Mouse (Mus musculus) E14TG2a.4 (cell line): Measurements from ENCODE around the gene Smad3.

Experiments used
- H3K27me3 ChIP-seq: 2 replicates; pipeline ENCODE4 v1.6.1; 2014; ENCODE audit warnings: low read length, control low read depth; ENCODE audit not compliant: insufficient read depth
- H3K36me3 ChIP-seq: 2 replicates; pipeline ENCODE4 v1.6.1; 2014; ENCODE audit warnings: low read length, control low read depth; ENCODE audit not compliant: insufficient read depth
- H3K4me1 ChIP-seq: replicated peaks from 2 replicates; pipeline ENCODE4 v1.6.1; 2014; ENCODE audit warnings: low read depth, low read length, control low read depth
- H3K4me3 ChIP-seq: replicated peaks from 2 replicates; pipeline ENCODE4 v1.5.1; 2014; ENCODE audit warnings: mild to moderate bottlenecking, low read length
- H3K9me3 ChIP-seq: 2 replicates; pipeline ENCODE4 v1.6.1; 2014; ENCODE audit warnings: low read length, control low read depth
- CTCF ChIP-seq: conservative IDR thresholded peaks from 2 replicates; pipeline ENCODE4 v1.5.1; 2014; ENCODE audit warnings: low read length
- NANOG ChIP-seq: IDR thresholded peaks from 2 replicates; pipeline ENCODE4 v1.6.1; 2014; ENCODE audit warnings: borderline replicate concordance, low read length, mixed read lengths
- POU5F1 ChIP-seq: IDR thresholded peaks from 2 replicates; pipeline ENCODE4 v1.6.1; 2014; ENCODE audit warnings: low read length, borderline replicate concordance

The Smad3 gene

DNA sequence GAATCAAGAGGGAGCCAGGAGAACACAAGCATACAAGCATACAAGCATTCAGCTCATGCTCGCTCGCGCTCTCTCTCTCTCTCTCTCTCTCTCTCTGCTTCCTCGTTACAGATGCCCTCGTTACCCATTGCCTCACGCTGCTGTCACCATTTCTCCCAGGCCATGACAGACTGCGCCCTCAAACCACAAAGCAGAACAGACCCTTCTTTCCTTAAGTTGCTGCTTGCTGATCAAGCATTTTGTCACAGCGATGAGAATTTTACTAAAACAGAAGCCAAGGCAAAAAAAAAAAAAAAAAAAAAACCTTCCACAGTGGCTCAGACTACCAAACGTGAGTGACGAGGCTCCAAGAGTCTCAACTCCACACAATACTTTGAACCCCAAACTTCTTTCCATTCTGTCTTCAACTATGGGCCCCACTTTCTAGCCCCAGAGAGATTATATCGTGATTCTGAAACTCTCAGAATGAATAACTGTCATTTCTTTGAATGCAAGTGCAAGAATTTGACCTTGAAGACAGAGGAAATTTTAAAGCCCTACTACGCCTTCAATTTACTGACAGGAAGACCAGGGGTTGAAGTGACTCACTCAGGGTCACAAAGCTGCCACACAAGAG lies 19.6 kb downstream of the Smad3 start:
- Histone ChIP-seq H3K4me3 (no peak overlapping the region), H3K9me3 (no peaks in the 10 kb centered on the region), H3K36me3 (0 out of 2 replicates have a peak, but pooled peaks cover 4% of the 10 kb centered on the region), H3K27me3 (no peaks in the 10 kb centered on the region; the same call in 1 of the 2 replicates), H3K4me1 (peaks cover 93% of the 10 kb centered on the region)
- TF ChIP-seq NANOG (no peak), CTCF (no peak), POU5F1 (no peak)

DNA sequence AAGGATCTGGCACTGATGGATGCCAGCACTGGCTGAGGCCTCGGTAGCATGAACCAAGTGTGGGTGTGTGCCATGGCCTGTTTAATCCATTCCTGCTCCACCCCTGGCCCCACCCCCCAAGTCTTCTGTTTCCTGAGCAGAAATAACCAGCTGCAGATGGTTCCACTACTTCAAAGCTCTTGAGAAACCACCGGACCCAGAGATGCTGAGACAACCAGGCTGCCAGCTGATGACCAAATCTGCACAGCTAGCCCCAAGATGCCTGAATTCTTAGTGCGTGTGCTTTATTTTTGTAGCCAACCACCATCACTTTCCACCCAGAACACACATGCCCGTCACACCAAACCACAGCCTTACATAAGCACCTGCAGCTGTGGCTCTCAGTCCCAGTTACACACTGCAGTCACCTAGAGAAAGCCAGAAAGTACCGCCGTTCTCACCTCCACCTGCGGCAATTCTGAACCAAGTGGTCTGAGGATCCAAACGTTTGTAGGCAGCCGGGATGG lies 20.3 kb downstream of the Smad3 start:
- Histone ChIP-seq H3K27me3 (no peaks in the 10 kb centered on the region), H3K4me3 (no peak overlapping the region), H3K4me1 (peaks cover 92% of the 10 kb centered on the region), H3K36me3 (0 out of 2 replicates have a peak, but pooled peaks cover 4% of the 10 kb centered on the region), H3K9me3 (no peaks in the 10 kb centered on the region)
- TF ChIP-seq POU5F1: no peak
- TF ChIP-seq NANOG: no peak
- no peak for TF ChIP-seq CTCF

DNA sequence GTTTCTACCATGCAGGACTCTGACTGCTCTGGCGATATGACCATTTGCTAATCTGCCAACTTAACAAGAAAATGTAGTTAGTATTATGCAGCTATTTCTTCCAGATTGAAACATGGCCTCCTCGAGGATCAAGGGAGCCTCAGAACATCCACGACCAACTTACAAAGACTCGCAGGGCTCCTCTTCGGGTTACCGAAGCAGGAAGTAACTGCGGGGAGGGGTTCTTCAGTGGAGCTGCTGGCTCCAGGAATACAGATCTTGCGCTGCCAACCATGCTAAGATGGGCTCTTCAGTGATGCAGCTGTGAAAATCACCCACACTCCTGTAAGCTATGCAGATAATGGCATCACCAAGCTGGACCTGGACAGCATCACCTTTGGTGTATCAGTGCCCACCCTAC lies 23.5 kb downstream of the Smad3 start:
- Histone ChIP-seq H3K27me3 (no peaks in the 10 kb centered on the region), H3K9me3 (no peaks in the 10 kb centered on the region), H3K36me3 (no peaks in the 10 kb centered on the region), H3K4me1 (peaks cover 81% of the 10 kb centered on the region), H3K4me3 (0 out of 2 replicates have a peak overlapping the region, but pooled peaks have one; percentile 32)
- TF ChIP-seq CTCF (no peak), NANOG (no peak)

- Histone ChIP-seq H3K27me3 (no peaks in the 10 kb centered on the region), H3K36me3 (no peaks in the 10 kb centered on the region), H3K9me3 (no peaks in the 10 kb centered on the region), H3K4me3 (no peak overlapping the region), H3K4me1 (peaks cover 76% of the 10 kb centered on the region)
- TF ChIP-seq CTCF: no peak
- no peak for TF ChIP-seq POU5F1
- TF ChIP-seq NANOG: no peak
Observed at GRCm38 (mm10) chr9:63732700-63733099, 25.1 kb downstream of the Smad3 start.

- H3K27me3 ChIP-seq: no peaks in the 10 kb centered on the region
- no peak overlapping the region for H3K4me3 ChIP-seq
- no peak for TF ChIP-seq NANOG
- TF ChIP-seq CTCF: no peak
- TF ChIP-seq POU5F1: no peak
- no peaks in the 10 kb centered on the region for H3K36me3 ChIP-seq
- peaks cover 74% of the 10 kb centered on the region for H3K4me1 ChIP-seq
- H3K9me3 ChIP-seq: no peaks in the 10 kb centered on the region
Observed at GRCm38 (mm10) chr9:63731114-63731828, 26.5 kb downstream of the Smad3 start.

- Histone ChIP-seq H3K9me3 (no peaks in the 10 kb centered on the region), H3K4me1 (peaks cover 57% of the 10 kb centered on the region), H3K4me3 (no peak overlapping the region), H3K36me3 (no peaks in the 10 kb centered on the region), H3K27me3 (no peaks in the 10 kb centered on the region)
- TF ChIP-seq CTCF: no peak
- TF ChIP-seq NANOG: no peak
- TF ChIP-seq POU5F1: no peak
Observed at GRCm38 (mm10) chr9:63728969-63729368, 28.8 kb downstream of the Smad3 start.

- peaks cover 54% of the 10 kb centered on the region for H3K4me1 ChIP-seq
- TF ChIP-seq CTCF: no peak
- TF ChIP-seq POU5F1: no peak
- no peak for TF ChIP-seq NANOG
- H3K36me3 ChIP-seq: no peaks in the 10 kb centered on the region
- H3K9me3 ChIP-seq: no peaks in the 10 kb centered on the region
- H3K27me3 ChIP-seq: no peaks in the 10 kb centered on the region
- H3K4me3 ChIP-seq: no peak overlapping the region
Observed at GRCm38 (mm10) chr9:63727070-63727469, 30.7 kb downstream of the Smad3 start.

DNA sequence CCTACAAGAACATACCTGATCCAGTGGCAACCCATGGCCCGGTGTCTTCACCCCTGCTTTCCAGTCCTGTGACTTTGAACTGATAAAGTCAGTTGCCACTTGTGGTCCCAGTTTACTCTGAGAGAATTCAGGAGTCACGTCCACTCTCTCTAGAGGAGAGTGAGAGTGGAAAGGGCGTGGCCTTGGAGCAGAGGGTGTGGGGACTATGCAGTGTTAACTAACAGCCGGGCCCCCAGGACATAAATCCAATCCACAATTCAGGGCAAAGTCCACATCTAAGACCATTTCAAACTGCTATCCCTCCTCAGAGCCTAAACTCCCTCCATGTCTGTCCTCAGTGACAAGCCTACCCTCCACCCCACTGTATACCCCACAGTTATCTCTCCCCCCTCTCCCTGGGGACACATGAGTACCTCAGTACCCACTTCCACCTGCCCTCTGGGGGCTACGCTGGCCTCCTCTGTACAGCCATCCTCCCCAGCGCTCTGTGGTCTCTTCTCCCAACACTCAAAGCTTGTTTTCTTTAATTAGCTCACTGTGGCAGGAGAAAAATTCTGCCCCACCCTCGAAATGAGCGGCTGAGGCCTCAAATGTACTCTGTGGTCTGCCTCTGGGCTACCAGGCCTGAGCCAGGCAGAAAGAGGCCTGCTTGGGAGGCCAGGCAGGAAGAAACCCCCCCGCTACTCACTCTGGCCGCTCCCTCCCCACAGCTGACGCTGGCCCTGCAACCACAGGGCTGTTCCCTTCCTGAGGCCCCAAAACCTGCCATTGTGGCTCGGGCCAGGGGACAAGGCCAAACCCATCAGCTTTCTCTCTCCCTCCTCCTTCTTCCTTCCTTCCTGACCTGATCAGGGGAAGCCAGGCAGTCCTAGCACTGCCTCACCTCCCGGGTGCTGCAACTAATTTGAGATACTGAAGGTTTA lies 31.4 kb downstream of the Smad3 start:
- no peaks in the 10 kb centered on the region for H3K36me3 ChIP-seq

More for the DNA sequence above, 31.4 kb downstream of the Smad3 start:
- no peaks in the 10 kb centered on the region for H3K27me3 ChIP-seq
- peaks cover 56% of the 10 kb centered on the region for H3K4me1 ChIP-seq
- H3K4me3 ChIP-seq: no peak overlapping the region
- no peaks in the 10 kb centered on the region for H3K9me3 ChIP-seq
- no peak for TF ChIP-seq NANOG
- no peak for TF ChIP-seq POU5F1
- no peak for TF ChIP-seq CTCF
